Mouse (Mus musculus) cortical plate, adult 2 months (tissue): ENCODE measurements around the gene Aff1.

Experiments used
- CTCF ChIP-seq: fragments of 200-500 bp; IDR thresholded peaks from 2 replicates; pipeline ENCODE4 v1.5.1; 2011; ENCODE audit warnings: mild to moderate bottlenecking, control low read depth, low read length; ENCODE audit not compliant: insufficient read depth; ENCODE audit errors: extremely low read depth
- POLR2A ChIP-seq: fragments of 200-500 bp; IDR thresholded peaks from 2 replicates; pipeline ENCODE4 v1.6.1; 2011; ENCODE audit warnings: mild to moderate bottlenecking, low read length, control low read depth; ENCODE audit not compliant: insufficient read depth; ENCODE audit errors: extremely low read depth

DNA sequence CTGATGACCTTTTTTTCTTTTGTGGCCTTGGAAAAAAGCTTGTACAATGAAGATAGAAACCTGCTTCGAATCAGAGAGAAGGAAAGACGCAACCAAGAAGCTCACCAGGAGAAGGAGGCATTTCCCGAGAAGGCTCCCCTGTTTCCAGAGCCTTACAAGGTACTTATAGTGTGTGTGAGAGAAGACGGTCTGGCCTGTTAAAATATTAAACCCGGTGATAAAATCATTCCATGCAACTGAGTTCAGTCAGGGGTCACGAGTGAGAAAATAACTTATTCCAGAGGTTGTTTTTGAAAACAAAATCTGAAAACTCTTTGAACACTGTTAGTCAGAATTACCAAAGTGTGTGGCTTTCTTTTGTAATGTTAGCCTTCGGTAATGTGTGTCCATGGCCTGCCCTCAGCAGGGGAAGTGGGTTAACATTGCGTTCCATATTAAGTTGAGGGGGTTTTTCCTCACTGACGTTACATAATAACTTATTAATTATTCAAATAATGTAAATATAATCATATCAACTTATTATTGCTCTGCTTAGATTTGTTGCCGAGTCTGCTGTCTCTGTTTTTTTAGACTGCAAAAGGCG lies 91.0 kb downstream of the Aff1 start:
- no peak for TF ChIP-seq CTCF
- no peak for TF ChIP-seq POLR2A
